Mouse (Mus musculus) right cerebral cortex, postnatal 14 days (tissue): ENCODE results near the gene Glipr2.
A peak's percentile ranks its signal among the peaks of the same experiment; 100 is the strongest.

Experiments
- DNase-seq: peaks from one replicate; pipeline ENCODE4 v3.0.0; 2022

Glipr2 gene

GRCm38 (mm10) chr4:43971541-43972136 is 14.4 kb downstream of the Glipr2 start:
- no peak for DNase-seq

- no peak for DNase-seq
Measured at GRCm38 (mm10) chr4:43972137-43972591, 15.0 kb downstream of the Glipr2 start.

DNA sequence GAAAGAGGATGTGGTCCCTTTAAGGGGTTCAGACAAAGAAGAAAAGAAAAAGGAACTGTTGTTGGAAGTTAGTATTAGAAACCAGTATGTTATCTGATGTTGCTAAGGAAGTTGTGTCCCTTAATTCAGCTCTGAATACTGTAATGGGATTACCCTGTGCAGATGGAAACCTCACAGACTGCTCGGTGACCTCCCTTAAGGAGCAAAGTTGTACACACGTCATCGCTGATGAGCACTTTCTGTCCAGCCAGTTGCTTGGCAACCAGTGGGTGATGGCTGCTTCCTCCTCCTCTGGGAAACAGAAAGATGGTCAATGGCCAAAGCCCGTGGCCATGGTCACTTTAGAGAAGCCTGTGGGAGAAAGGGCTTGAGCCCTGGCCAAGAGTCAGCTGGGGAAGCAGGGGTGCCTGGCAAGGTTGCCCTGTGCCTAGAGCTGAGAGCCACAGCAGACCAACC is 16.4 kb downstream of the Glipr2 start:
- peak; percentile 16 for DNase-seq

DNA sequence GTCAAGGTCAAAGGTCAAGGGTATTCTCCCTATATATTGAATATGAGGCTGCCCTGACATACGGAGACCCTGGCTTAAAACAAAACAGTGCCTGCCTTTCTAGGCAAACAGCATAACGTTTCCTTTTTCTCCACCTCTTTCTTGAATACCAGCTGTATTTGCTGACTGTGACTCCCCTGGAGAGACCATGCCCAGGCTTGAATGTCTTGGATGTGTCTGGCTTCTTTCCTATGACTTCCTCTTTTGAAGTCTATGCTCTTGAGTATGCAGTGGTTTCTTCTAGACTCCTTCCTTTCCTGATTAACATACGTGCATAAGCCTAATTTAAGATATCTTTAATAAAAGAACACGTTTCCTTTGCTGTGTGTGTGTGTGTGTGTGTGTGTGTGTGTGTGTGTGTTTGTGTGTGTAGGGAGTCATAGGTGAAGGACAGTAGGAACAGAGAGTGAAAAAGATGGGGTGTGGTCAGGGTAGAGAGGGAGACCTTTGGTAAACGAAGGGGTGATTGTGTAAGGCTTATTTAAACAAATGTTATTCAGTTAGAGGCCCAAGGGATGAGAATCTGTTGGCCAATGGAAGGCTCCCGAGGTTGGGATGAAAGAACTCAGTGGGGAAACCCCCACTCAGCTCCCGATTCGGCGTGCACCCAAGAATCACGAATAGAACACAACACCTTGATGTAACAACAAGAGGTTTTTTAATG is 17.9 kb downstream of the Glipr2 start:
- no peak for DNase-seq

GRCm38 (mm10) chr4:43976223-43976740 is 19.1 kb downstream of the Glipr2 start:
- DNase-seq: no peak

- no peak for DNase-seq
Measured at GRCm38 (mm10) chr4:43978521-43979443, 21.6 kb downstream of the Glipr2 start.

GRCm38 (mm10) chr4:43979746-43980145 is 22.5 kb downstream of the Glipr2 start:
- DNase-seq: peak; percentile 90

- DNase-seq: no peak
Measured at GRCm38 (mm10) chr4:43980236-43980635, 23.0 kb downstream of the Glipr2 start.

- DNase-seq: no peak
Measured at GRCm38 (mm10) chr4:43980846-43981245, 23.6 kb downstream of the Glipr2 start.

GRCm38 (mm10) chr4:43981251-43981650 is 24.1 kb downstream of the Glipr2 start:
- DNase-seq: no peak

- peak; percentile 98 for DNase-seq
Measured at GRCm38 (mm10) chr4:43982053-43982732, 25.0 kb downstream of the Glipr2 start.

- DNase-seq: no peak
Measured at GRCm38 (mm10) chr4:43983181-43983580, 26.0 kb downstream of the Glipr2 start, which contains the start of gene Ccin. TSS of gene Ccin (plus strand) at chr4:43983483.

DNA sequence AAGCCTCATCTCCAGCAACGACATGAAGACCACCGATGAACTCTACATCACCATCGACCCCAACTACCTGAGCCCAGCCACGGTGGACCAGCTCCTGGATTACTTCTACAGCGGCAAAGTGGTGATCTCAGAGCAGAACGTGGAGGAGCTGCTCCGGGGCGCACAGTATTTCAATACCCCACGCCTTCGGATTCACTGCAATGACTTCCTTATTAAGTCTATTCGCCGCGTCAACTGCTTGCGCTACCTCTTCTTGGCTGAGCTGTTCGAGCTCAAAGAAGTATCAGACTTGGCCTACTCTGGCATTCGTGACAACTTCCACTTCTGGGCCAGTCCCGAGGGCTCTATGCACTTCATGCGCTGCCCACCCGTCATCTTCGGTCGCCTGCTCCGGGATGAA is 26.6 kb downstream of the Glipr2 start:
- DNase-seq: no peak

- DNase-seq: no peak
Measured at GRCm38 (mm10) chr4:43984326-43984725, 27.1 kb downstream of the Glipr2 start.

DNA sequence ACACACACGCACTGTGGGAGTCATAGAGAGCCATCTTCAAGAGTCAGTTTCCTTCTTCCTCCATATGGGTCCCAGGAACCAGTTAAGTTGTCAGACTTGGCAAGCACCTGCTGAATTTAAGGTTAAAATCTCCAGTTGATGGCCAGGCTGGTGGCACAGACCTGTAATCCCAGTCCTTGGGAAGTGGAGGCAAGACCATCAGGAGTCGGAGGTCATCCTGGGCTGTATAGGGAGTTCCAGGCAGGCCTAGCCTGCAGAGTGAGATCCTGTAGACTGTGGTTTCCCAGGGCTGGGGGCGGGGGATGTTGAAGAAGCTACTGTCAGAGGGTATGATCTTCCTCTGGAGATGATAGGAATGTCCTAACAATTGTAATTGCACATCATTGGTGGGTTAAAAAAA is 31.8 kb downstream of the Glipr2 start:
- no peak for DNase-seq

GRCm38 (mm10) chr4:43993072-43993471 is 35.9 kb downstream of the Glipr2 start:
- no peak for DNase-seq

GRCm38 (mm10) chr4:43994342-43994741 is 37.1 kb downstream of the Glipr2 start:
- no peak for DNase-seq

DNA sequence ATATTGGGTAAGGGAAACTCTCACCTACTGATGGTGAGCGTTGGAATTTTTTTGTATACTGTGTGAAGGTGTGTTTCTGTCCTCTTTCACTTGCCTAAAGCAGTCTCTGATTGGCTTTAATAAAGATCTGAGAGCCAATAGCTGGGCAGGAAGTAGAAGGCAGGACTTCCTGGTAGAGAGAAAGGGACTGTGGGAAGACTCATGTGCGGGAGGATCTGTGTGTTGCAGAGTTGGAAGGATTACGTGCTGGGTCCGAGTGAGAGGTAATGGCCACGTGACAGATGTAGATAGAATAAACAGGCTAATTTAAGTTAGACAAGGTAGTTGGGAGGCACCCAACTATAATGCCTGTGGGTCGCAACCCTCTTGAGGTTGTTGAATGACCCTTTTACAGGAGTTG is 46.4 kb downstream of the Glipr2 start:
- DNase-seq: no peak

DNA sequence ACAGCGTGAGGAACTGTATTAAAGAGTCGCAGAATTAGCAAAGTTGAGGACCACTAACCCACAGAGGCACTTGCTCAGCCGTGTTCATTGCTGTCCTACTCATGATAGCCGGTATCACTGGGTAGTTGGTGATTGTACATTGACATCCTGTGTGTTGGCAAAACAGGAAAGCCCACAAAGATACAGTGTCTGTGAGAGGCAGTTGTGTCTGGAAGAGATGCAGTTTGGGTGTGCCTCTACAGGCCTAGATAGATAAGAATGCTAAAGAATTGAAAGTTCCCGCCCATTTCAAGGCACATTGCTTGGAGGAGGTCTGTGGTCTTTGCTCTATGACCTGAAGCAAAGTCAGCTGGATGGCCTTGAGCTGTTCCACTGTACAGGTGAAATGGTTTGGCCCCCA is 46.9 kb downstream of the Glipr2 start, which contains the start of gene Clta:
Gene Clta (plus strand): TSS at position 327 of the 400 bp plus-strand sequence.
- no peak for DNase-seq

GRCm38 (mm10) chr4:44004623-44005409 is 47.6 kb downstream of the Glipr2 start:
- DNase-seq: no peak

DNA sequence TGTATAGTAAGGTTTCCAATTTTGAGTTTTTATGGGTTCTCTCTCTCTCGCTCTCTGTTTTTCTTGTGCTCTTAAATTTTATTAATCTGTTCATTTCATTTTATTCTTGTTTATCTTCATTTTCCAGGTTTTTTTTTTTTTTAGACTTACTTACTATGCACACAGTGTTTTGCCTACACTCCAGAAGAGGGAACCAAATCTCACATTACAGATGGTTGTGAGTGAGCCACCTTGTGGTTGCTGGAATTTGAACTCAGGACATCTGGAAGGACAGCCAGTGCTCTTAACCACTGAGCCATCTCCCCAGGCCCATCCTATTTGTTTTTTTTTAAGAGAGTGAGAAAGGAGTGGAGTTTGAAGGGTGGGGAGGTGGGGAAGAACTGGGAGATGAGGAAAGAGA is 53.0 kb downstream of the Glipr2 start:
- no peak for DNase-seq

DNA sequence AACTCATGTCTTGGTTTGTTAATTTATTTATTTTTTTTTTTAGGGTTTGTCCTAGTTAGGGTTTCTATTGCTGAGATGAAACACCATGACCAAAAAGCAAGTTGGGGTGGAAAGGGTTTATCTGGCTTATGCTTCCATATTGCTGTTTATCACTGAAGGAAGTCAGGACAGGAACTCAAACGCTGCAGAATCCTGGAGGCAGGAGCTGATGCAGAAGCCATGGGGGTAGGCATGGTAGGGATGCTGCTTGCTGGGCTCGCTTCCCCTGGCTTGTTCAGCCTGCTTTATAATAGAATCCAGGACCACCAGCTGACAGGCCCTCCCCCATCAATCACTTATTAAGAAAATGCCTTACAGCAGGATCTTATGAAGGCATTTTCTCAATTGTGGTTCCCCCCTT is 53.7 kb downstream of the Glipr2 start:
- DNase-seq: no peak
